Comparison of ENCODE assay signal across 28 mouse cellular contexts in genomic region chr2:143992977-143993376, GRCm38 (mm10). TPM values are rescaled to one million over a fixed set of nuclear protein-coding genes. Genes with fewer than 3 reads are reported as not detected.
DNase-seq lines count a peak whose midpoint lies in the region; ATAC-seq lines count a peak whose summit lies in the region.
"Had no signal": no experiment of that assay in that cellular context is flagged by ENCODE, and none has a peak within 500 bp of the region (broad histone marks: within the 10 kb centered on the region; RNA-seq: fewer than 3 reads in every experiment).

No protein-coding gene starts in this region.

- no peak overlapping the region for H3K9ac ChIP-seq in heart, embryonic 15.5 days
- H3K9ac ChIP-seq: embryonic facial prominence, embryonic 15.5 days; hindbrain, embryonic 14.5 days had no signal

- H3K36me3 ChIP-seq in heart, embryonic 15.5 days: no peaks in the 10 kb centered on the region
- peaks cover 17% of the 10 kb centered on the region for H3K36me3 ChIP-seq in heart, embryonic 10.5 days
- peaks cover 48% of the 10 kb centered on the region for H3K36me3 ChIP-seq in megakaryocyte, embryonic 14.5 days (replicated peaks; ENCODE audit: low read length)

- ATAC-seq in heart, embryonic 15.5 days (replicated peaks; ENCODE audit: insufficient number of reproducible peaks, insufficient read depth, low FRiP score, low read depth): no peak
- no peak for ATAC-seq in megakaryocyte, adult 5-6 weeks (ENCODE audit: poor library complexity, severe bottlenecking)
- ATAC-seq: forebrain, embryonic 14.5 days had no signal

- no peaks in the 10 kb centered on the region for H3K9me3 ChIP-seq in heart, embryonic 15.5 days (replicated peaks)
- H3K9me3 ChIP-seq in heart, embryonic 10.5 days: no peaks in the 10 kb centered on the region
- no peaks in the 10 kb centered on the region for H3K9me3 ChIP-seq in megakaryocyte, embryonic 14.5 days
- H3K9me3 ChIP-seq: embryonic facial prominence, embryonic 15.5 days; forebrain, embryonic 10.5 days; hindbrain, embryonic 10.5 days had no signal

- no peak overlapping the region for H3K4me2 ChIP-seq in heart, embryonic 15.5 days
- H3K4me2 ChIP-seq: embryonic facial prominence, embryonic 15.5 days; hindbrain, embryonic 14.5 days had no signal

- H3K4me3 ChIP-seq in heart, embryonic 15.5 days: no peak overlapping the region
- no peak overlapping the region for H3K4me3 ChIP-seq in heart, embryonic 10.5 days
- H3K4me3 ChIP-seq in megakaryocyte, embryonic 14.5 days (replicated peaks): peak overlapping the region; percentile 8
- H3K4me3 ChIP-seq: embryonic facial prominence, embryonic 15.5 days; erythroblast, embryonic 14.5 days; forebrain, embryonic 10.5 days; hindbrain, embryonic 10.5 days had no signal

- H3K4me1 ChIP-seq in heart, embryonic 15.5 days (replicated peaks): peaks cover 32% of the 10 kb centered on the region
- peaks cover 23% of the 10 kb centered on the region for H3K4me1 ChIP-seq in heart, embryonic 10.5 days
- H3K4me1 ChIP-seq in megakaryocyte, embryonic 14.5 days: peaks cover 73% of the 10 kb centered on the region
- H3K4me1 ChIP-seq: hindbrain, embryonic 10.5 days had no signal

- H3K27ac ChIP-seq in heart, embryonic 15.5 days: peak overlapping the region; percentile 44
- H3K27ac ChIP-seq in heart, embryonic 10.5 days: no peak overlapping the region
- H3K27ac ChIP-seq: embryonic facial prominence, embryonic 15.5 days; forebrain, embryonic 10.5 days; hindbrain, embryonic 10.5 days; hindbrain, embryonic 14.5 days had no signal

- no peaks in the 10 kb centered on the region for H3K27me3 ChIP-seq in heart, embryonic 15.5 days
- H3K27me3 ChIP-seq in heart, embryonic 10.5 days (ENCODE audit: insufficient read depth, poor library complexity, severe bottlenecking): no peaks in the 10 kb centered on the region
- no peaks in the 10 kb centered on the region for H3K27me3 ChIP-seq in megakaryocyte, embryonic 14.5 days (replicated peaks)
- H3K27me3 ChIP-seq: embryonic facial prominence, embryonic 15.5 days had no signal

- intact Hi-C loops in left cerebral cortex, postnatal 25 days (cut with DNase I): no loop called here

- WGBS in heart, embryonic 15.5 days: 76% methylated on average over 1 of the region's 1 CpGs
- 76% methylated on average over 1 of the region's 1 CpGs for WGBS in heart, embryonic 10.5 days

- no peak for DNase-seq in heart, embryonic 10.5 days (ENCODE audit: low spot score)
- DNase-seq in NIH3T3 (ENCODE audit: low read depth): peak; percentile 36
- no peak for DNase-seq in left cerebral cortex, postnatal 25 days (ENCODE audit: low spot score in 2 of 2)
- no peak for DNase-seq in kidney, postnatal 14 days
- DNase-seq: cerebellum, adult 11 months; cerebellum, adult 8-10 months; cerebellum, postnatal 14 days; embryo, embryonic 11 days; gastrocnemius, postnatal 10 days; heart, postnatal 14 days; kidney, adult 2 months had no signal

RNA-seq across cellular contexts. Expression of gene Rrbp1, which starts 18.1 kb away (rescaled TPM):
- polyA plus RNA-seq in heart, embryonic 15.5 days (2015; fragmentation: Nextera tagmentation; extraction: Ambion mirVana): 59.2 and 70.7 TPM in 2 replicates
- polyA plus RNA-seq in heart, embryonic 10.5 days (2016; fragmentation: Nextera tagmentation; extraction: Ambion mirVana): 57.6 and 86.9 TPM in 2 replicates
- 84.2 and 386 TPM in 2 replicates for polyA plus RNA-seq in megakaryocyte, embryonic 14.5 days (2012; ENCODE audit: insufficient read depth, low replicate concordance)
- 173 and 196 TPM in 2 replicates for total RNA-seq in megakaryocyte, adult 5-6 weeks (2015)
- total RNA-seq in megakaryocyte, adult 5-6 weeks (2017): 215 and 251 TPM in 2 replicates
- total RNA-seq in left cerebral cortex, postnatal 25 days (2021): 10 to 100 TPM; 54.3 to 74.0 TPM

RNA-seq across cellular contexts. Expression of gene Banf2, which starts 39.9 kb away (rescaled TPM):
- not detected in 2 replicates for polyA plus RNA-seq in heart, embryonic 15.5 days (2015; fragmentation: Nextera tagmentation; extraction: Ambion mirVana)
- polyA plus RNA-seq in heart, embryonic 10.5 days (2016; fragmentation: Nextera tagmentation; extraction: Ambion mirVana): not detected in 2 replicates
- not detected in 2 replicates for polyA plus RNA-seq in megakaryocyte, embryonic 14.5 days (2012; ENCODE audit: insufficient read depth, low replicate concordance)
- not detected in 2 replicates for total RNA-seq in megakaryocyte, adult 5-6 weeks (2015)
- not detected in 2 replicates for total RNA-seq in megakaryocyte, adult 5-6 weeks (2017)
- total RNA-seq in left cerebral cortex, postnatal 25 days (2021): not detected
- total RNA-seq: adrenal gland, adult 8-10 months; adrenal gland, postnatal 36 days; common myeloid progenitor, adult 5-6 weeks; gastrocnemius, postnatal 10 days; gastrocnemius, postnatal 4 days; heart, adult 8-10 months; heart, postnatal 14 days had no signal
- polyA plus RNA-seq: C2C12; embryonic facial prominence, embryonic 11.5 days; embryonic facial prominence, embryonic 15.5 days; erythroblast, embryonic 14.5 days; forebrain, embryonic 10.5 days; forebrain, embryonic 14.5 days; hindbrain, embryonic 10.5 days; hindbrain, embryonic 14.5 days; intestine, embryonic 16.5 days; kidney, adult 2 months had no signal
